In the genomic region with DNA sequence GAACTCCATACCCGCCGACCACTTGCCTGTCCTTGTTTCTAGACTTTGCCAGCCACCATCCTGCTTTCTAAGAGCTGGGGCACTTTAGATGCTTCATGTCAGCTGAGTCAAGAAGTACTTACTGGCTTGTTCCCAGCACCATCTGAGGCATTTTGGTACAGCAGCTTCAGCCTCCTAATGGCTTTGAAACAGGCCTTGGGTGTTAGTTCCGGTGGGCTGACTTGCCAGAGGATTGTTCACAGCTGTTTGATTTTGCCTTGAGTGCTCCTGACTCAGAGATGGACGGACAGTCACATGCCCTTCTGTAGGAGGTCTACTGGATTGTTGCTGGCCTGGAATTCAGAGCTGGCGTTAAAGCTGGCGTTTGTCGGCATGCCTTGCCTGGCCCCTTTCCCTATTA, we compare ENCODE assay signal across 18 mouse cellular contexts. TPM values are rescaled to one million over a fixed set of nuclear protein-coding genes. Genes with fewer than 3 reads are reported as not detected.
DNase-seq lines count a peak whose midpoint lies in the region; ATAC-seq and TF ChIP-seq lines count a peak whose summit lies in the region.
"Had no signal": no experiment of that assay in that cellular context is flagged by ENCODE, and none has a peak within 500 bp of the region (broad histone marks: within the 10 kb centered on the region; RNA-seq: fewer than 3 reads in every experiment).

No protein-coding gene starts in this region.

- DNase-seq in embryonic facial prominence, embryonic 14.5 days (ENCODE audit: low spot score): peak; percentile 14
- no peak for DNase-seq in embryonic facial prominence, embryonic 10.5 days (ENCODE audit: low spot score)
- peak; percentile 49 for DNase-seq in 3T3-L1 (ENCODE audit: low read depth, low spot score)
- DNase-seq in lung, adult 2 months: peak; percentile 58
- DNase-seq in lung, postnatal 25 days (ENCODE audit: low spot score): peak; percentile 84
- no peak for DNase-seq in ovary, postnatal 10 days (ENCODE audit: low spot score)
- DNase-seq in adrenal gland, postnatal 14 days: no peak
- DNase-seq: adrenal gland, postnatal 25 days; cerebellum, adult 11-12 months; cerebellum, postnatal 36 days; kidney, adult 9 months; spleen, adult 18-20 months; thymus, postnatal 25 days had no signal

- H3K27ac ChIP-seq in embryonic facial prominence, embryonic 14.5 days (replicated peaks; ENCODE audit: low read depth, low read length): no peak overlapping the region
- no peak overlapping the region for H3K27ac ChIP-seq in embryonic facial prominence, embryonic 10.5 days (replicated peaks)
- H3K27ac ChIP-seq in neural tube, embryonic 15.5 days (replicated peaks): no peak overlapping the region
- H3K27ac ChIP-seq: embryonic facial prominence, embryonic 13.5 days; limb, embryonic 12.5 days; liver, embryonic 14.5 days; midbrain, embryonic 15.5 days had no signal

- no peaks in the 10 kb centered on the region for H3K27me3 ChIP-seq in embryonic facial prominence, embryonic 14.5 days (replicated peaks; ENCODE audit: control insufficient read depth, insufficient read depth, low read length)
- no peaks in the 10 kb centered on the region for H3K27me3 ChIP-seq in embryonic facial prominence, embryonic 10.5 days (replicated peaks; ENCODE audit: low read depth, poor library complexity, severe bottlenecking)
- H3K27me3 ChIP-seq in neural tube, embryonic 15.5 days (replicated peaks): no peaks in the 10 kb centered on the region
- H3K27me3 ChIP-seq: embryonic facial prominence, embryonic 13.5 days; limb, embryonic 12.5 days; midbrain, embryonic 15.5 days had no signal

- peaks cover 4% of the 10 kb centered on the region; the same call in 1 of the 2 replicates for H3K4me1 ChIP-seq in embryonic facial prominence, embryonic 14.5 days (ENCODE audit: control insufficient read depth, insufficient read depth, low read length)
- peaks cover 19% of the 10 kb centered on the region for H3K4me1 ChIP-seq in embryonic facial prominence, embryonic 10.5 days
- peaks cover 14% of the 10 kb centered on the region for H3K4me1 ChIP-seq in lung, adult 2 months (ENCODE audit: control insufficient read depth, insufficient read depth, low read length)
- H3K4me1 ChIP-seq in neural tube, embryonic 15.5 days: peaks cover 8% of the 10 kb centered on the region

- 68% methylated on average over 7 of the region's 7 CpGs for WGBS in embryonic facial prominence, embryonic 14.5 days
- WGBS in embryonic facial prominence, embryonic 10.5 days: 78% methylated on average over 7 of the region's 7 CpGs
- 44% methylated on average over 7 of the region's 7 CpGs for WGBS in lung, adult 2 months
- 73% methylated on average over 7 of the region's 7 CpGs for WGBS in neural tube, embryonic 15.5 days

- H3K4me3 ChIP-seq in embryonic facial prominence, embryonic 14.5 days (ENCODE audit: low read depth, low read length): no peak overlapping the region
- no peak overlapping the region for H3K4me3 ChIP-seq in embryonic facial prominence, embryonic 10.5 days
- H3K4me3 ChIP-seq in lung, adult 2 months (replicated peaks; ENCODE audit: extremely low read depth, low read depth, low read length): no peak overlapping the region
- no peak overlapping the region for H3K4me3 ChIP-seq in neural tube, embryonic 15.5 days (replicated peaks)
- H3K4me3 ChIP-seq: embryonic facial prominence, embryonic 13.5 days; limb, embryonic 12.5 days; midbrain, embryonic 15.5 days had no signal

- TF ChIP-seq CTCF in lung, adult 2 months (IDR thresholded peaks at IDR 0.05; ENCODE audit: insufficient read depth, low read length): no peak

- peaks cover 5% of the 10 kb centered on the region for H3K36me3 ChIP-seq in embryonic facial prominence, embryonic 14.5 days (ENCODE audit: control insufficient read depth, insufficient read depth, low read length)
- H3K36me3 ChIP-seq in embryonic facial prominence, embryonic 10.5 days (replicated peaks): peaks cover 24% of the 10 kb centered on the region
- H3K36me3 ChIP-seq in neural tube, embryonic 15.5 days: peaks cover 10% of the 10 kb centered on the region
- H3K36me3 ChIP-seq: midbrain, embryonic 15.5 days had no signal

- ATAC-seq in embryonic facial prominence, embryonic 14.5 days (ENCODE audit: low read depth): no peak; the same call in 1 of the 2 replicates
- ATAC-seq in neural tube, embryonic 15.5 days (ENCODE audit: low FRiP score): no peak
- ATAC-seq: midbrain, embryonic 15.5 days had no signal

- no peak for TF ChIP-seq POLR2A in lung, adult 2 months (IDR thresholded peaks at IDR 0.05; ENCODE audit: borderline replicate concordance, extremely low read depth, low read depth, low read length)

- H3K9ac ChIP-seq in embryonic facial prominence, embryonic 14.5 days (ENCODE audit: low read depth, low read length): no peak overlapping the region
- H3K9ac ChIP-seq in neural tube, embryonic 15.5 days (replicated peaks): no peak overlapping the region
- H3K9ac ChIP-seq: embryonic facial prominence, embryonic 13.5 days; limb, embryonic 12.5 days; liver, embryonic 14.5 days; midbrain, embryonic 15.5 days had no signal

- no peak overlapping the region for H3K4me2 ChIP-seq in embryonic facial prominence, embryonic 14.5 days (ENCODE audit: low read depth, low read length)
- H3K4me2 ChIP-seq in neural tube, embryonic 15.5 days: no peak overlapping the region
- H3K4me2 ChIP-seq: embryonic facial prominence, embryonic 13.5 days; limb, embryonic 12.5 days; midbrain, embryonic 15.5 days had no signal

- H3K9me3 ChIP-seq in embryonic facial prominence, embryonic 14.5 days (ENCODE audit: control insufficient read depth, low read length): no peaks in the 10 kb centered on the region
- no peaks in the 10 kb centered on the region for H3K9me3 ChIP-seq in embryonic facial prominence, embryonic 10.5 days
- no peaks in the 10 kb centered on the region for H3K9me3 ChIP-seq in neural tube, embryonic 15.5 days (replicated peaks)
- H3K9me3 ChIP-seq: embryonic facial prominence, embryonic 13.5 days; limb, embryonic 12.5 days; midbrain, embryonic 15.5 days had no signal

RNA-seq across cellular contexts. Expression of a gene that starts 13.5 kb away (rescaled TPM):
- 11.9 and 12.3 TPM in 2 replicates for polyA plus RNA-seq in embryonic facial prominence, embryonic 14.5 days (2014; fragmentation: Nextera tagmentation; extraction: Ambion mirVana)
- 16.9 and 19.3 TPM in 2 replicates for polyA plus RNA-seq in embryonic facial prominence, embryonic 10.5 days (2016; fragmentation: Nextera tagmentation; extraction: Ambion mirVana)
- polyA plus RNA-seq in lung, adult 2 months (2012; rRNA removed): 12.2 and 12.4 TPM in 2 replicates
- polyA plus RNA-seq in neural tube, embryonic 15.5 days (2015; fragmentation: Nextera tagmentation; extraction: Ambion mirVana): 14.9 and 15.3 TPM in 2 replicates
- total RNA-seq in adrenal gland, postnatal 14 days (2021): 15.3 and 15.7 TPM in 2 replicates

RNA-seq across cellular contexts. Expression of a gene that starts 16.3 kb away (rescaled TPM):
- polyA plus RNA-seq in embryonic facial prominence, embryonic 14.5 days (2014; fragmentation: Nextera tagmentation; extraction: Ambion mirVana): 89.2 and 99.6 TPM in 2 replicates
- 115 and 130 TPM in 2 replicates for polyA plus RNA-seq in embryonic facial prominence, embryonic 10.5 days (2016; fragmentation: Nextera tagmentation; extraction: Ambion mirVana)
- polyA plus RNA-seq in lung, adult 2 months (2012; rRNA removed): 35.7 and 40.6 TPM in 2 replicates
- 286 and 340 TPM in 2 replicates for polyA plus RNA-seq in neural tube, embryonic 15.5 days (2015; fragmentation: Nextera tagmentation; extraction: Ambion mirVana)
- 150 and 159 TPM in 2 replicates for total RNA-seq in adrenal gland, postnatal 14 days (2021)

Comparison
In these comparisons a context has a peak if more than half of its experiments do, and no peak if none do; other contexts are left out.
1. DNase-seq: peak in embryonic facial prominence, embryonic 14.5 days (single experiment), 3T3-L1 (single experiment), lung, adult 2 months (single experiment) and lung, postnatal 25 days (single experiment); none in embryonic facial prominence, embryonic 10.5 days (single experiment), ovary, postnatal 10 days (single experiment) and adrenal gland, postnatal 14 days (single experiment).